Mouse (Mus musculus): ENCODE results near the gene Enox1.

The Enox1 gene

GRCm38 (mm10) chr14:77456876-77457275 lies 300.3 kb downstream of the Enox1 start:
- no peak for DNase-seq (ENCODE audit: low spot score)

DNA sequence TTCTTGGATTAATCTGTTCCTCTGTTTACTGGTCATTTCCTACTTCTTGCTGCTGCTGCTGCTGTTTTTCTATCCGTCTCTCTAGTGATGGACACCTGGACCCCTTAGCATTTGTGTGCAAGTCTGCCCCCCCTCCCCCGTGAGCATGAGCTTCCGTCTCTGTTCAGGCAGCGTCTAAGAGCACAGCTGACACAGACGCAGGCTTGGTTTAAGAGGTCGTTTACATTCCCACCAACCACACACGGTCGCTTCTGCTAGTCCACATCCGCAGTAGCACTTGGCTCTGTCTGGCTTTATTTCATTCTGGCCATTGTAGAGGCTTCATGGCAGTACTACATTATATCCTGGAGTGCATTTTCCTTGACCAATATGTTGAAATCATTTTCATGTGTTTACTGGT lies 301.7 kb downstream of the Enox1 start:
- DNase-seq (ENCODE audit: low spot score), result no peak

- DNase-seq (ENCODE audit: low spot score), result no peak
Observed at GRCm38 (mm10) chr14:77463919-77464318, 307.4 kb downstream of the Enox1 start.

DNA sequence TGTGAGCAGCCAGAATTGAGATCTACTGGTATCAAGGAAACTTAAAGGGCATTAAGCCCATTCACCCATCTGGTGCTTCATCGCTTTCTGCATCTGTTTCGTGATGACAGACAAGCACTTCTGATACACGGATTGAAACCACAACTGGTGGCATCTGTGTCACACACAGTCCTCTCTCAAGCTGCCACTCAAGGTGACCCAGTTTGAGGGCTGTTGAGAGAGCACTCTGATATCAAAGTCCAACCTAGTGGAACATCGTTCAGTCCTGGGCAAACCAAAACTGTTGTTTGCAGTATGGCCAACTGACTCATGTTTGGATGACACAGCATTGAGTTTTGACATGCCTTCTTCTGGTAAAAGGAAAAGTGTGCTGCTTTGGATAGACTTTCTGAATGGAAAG lies 308.2 kb downstream of the Enox1 start:
- no peak for DNase-seq (ENCODE audit: low spot score)

DNA sequence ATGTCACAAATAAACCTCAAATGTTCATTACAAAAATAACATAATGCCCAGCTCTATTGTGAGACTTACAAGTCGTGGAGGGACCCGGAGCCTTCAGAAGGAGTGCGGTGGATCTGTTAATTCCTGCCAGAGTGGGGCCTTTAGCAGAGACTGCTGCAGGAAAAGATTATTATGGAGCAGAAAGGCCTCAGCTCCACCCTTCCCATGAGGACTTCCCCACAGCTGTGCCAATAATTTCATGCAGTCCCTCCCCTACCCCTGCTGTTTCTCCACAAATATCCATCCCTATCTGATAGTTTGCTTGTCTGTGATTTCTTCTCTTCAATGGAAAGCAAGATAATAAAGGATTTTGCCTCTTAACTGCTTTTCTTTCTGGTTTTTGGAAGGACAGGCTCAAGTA lies 314.0 kb downstream of the Enox1 start:
- no peak for DNase-seq (ENCODE audit: low spot score)

DNA sequence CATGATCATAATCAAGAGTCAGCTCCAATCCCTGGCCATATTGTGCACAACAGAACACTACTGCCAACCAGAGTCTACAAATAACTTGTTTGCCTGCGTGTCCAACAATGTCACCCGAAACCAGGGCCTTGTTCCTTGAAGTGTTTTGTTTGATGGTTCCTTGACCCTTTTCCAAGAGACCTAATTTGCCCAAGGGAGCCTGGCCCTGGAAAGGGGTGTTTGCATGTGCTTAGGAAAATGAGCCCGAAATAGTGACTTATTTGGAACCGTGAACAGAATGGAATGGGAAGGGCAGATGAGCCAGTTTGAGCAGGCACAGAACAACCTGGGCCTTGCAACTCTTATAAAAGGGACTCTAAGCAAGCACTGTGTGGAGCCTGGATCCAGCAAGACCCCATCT lies 316.9 kb downstream of the Enox1 start:
- DNase-seq (ENCODE audit: low spot score), result no peak

DNA sequence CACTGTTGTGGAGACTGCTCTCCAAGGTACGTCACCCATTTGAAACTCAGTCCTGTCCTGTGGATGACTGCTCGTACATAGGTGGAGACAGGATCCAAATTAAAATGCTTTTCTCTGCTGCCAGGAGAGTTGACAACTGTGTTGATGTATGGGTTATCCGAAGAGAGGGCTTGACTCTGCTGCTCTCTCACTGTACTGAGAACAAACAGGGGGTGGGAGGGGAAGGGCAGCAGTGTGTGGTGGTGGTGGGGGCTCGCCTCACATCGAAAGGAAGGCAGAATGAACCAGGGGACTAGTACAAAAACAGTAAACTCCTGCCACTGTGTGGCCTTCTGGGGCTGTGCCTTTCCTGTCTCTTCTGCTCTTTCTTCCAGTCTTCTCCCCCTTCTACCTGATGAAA lies 317.5 kb downstream of the Enox1 start:
- no peak for DNase-seq (ENCODE audit: low spot score)

DNA sequence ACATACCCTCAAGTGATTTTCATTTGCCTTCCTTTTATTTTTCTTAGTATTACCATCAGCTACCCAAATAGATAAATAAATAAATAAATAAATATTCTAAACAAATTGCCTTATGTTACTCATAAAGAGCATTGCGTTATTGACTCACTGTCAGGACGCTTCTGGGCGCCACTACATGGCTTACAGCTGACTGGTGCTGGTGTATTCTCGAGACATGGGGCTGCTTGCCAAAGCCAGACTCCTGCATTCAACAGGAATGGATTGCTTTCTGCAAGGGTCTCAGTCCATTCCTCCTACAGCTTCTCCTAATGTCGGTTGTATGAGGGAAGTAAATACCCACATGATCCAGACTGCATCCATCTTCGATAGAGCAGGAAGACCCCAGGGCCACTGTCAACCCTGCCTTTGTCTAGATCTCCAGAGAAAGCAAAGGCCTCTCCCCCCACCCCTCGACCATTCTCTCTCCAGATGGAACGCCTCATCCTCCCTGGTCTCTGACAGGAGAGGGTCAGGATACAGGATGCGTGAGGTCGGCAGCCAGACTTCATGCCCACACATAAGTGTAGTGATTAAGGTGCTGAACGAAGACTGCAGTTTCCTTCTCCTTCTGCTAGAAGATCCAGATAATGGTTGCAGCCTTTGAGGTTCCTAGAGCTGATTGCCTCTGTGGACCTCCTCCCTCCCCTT lies 318.7 kb downstream of the Enox1 start:
- DNase-seq (ENCODE audit: low spot score), result no peak

GRCm38 (mm10) chr14:77477704-77478103 lies 321.1 kb downstream of the Enox1 start:
- DNase-seq (ENCODE audit: low spot score), result no peak

GRCm38 (mm10) chr14:77478210-77478609 lies 321.6 kb downstream of the Enox1 start:
- no peak for DNase-seq (ENCODE audit: low spot score)

GRCm38 (mm10) chr14:77478692-77479091 lies 322.1 kb downstream of the Enox1 start:
- DNase-seq (ENCODE audit: low spot score), result no peak

GRCm38 (mm10) chr14:77483076-77483475 lies 326.5 kb downstream of the Enox1 start:
- no peak for DNase-seq (ENCODE audit: low spot score)

- no peak for DNase-seq (ENCODE audit: low spot score)
Observed at GRCm38 (mm10) chr14:77484951-77485447, 328.4 kb downstream of the Enox1 start.

- no peak for DNase-seq (ENCODE audit: low spot score)
Observed at GRCm38 (mm10) chr14:77490699-77491098, 334.1 kb downstream of the Enox1 start.

- no peak for DNase-seq (ENCODE audit: low spot score)
Observed at GRCm38 (mm10) chr14:77491731-77492130, 335.2 kb downstream of the Enox1 start.

DNA sequence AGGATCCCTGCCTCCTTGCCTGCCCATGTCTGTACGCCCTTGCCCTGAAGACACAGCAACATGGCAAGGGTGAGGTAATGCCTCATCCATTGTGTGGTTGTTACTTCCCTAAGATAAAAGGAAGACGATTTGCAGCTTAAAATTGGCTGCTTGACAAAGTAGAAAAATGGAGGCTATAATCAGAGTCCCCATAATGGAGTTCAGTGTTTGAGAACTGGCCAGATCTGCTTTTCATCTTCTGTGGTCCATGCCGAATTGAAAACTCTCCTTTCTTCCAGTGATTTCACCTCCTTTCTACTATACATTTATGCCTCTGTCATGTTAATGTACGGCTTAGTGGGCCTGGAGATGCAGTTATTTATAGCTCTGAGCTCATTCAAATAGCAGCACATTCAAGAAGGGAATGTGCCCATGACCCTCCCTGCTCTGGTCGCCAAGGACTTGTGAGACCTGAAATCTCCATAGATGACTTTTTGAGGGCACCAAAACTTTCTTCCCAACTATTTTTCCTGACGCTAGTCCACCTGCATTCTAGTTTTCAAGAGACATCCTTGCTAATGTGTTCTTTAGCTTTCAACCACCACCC lies 343.5 kb downstream of the Enox1 start:
- no peak for DNase-seq (ENCODE audit: low spot score)

GRCm38 (mm10) chr14:77504458-77505135 lies 348.0 kb downstream of the Enox1 start:
- DNase-seq (ENCODE audit: low spot score), result no peak

DNA sequence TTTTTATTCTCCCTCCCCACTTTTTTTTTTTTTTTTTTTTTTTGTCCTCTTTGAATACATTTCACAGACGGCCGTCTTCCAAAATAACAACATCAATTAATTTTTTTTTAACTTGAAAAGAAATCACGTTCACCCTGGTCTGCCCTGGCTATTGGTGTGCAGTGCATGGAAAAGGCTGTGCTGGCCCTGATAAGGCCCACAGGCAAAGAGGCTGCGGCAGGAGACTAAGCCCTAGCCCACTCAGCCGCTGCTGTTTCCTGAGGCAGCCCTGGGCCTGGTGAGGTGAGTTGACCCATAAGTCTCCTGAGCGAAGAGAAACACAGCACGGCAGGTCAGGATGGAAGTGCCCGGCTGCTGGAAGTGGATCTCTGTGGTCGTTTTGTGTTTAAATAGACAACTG lies 349.8 kb downstream of the Enox1 start:
- no peak for DNase-seq (ENCODE audit: low spot score)

- no peak for DNase-seq (ENCODE audit: low spot score)
Observed at GRCm38 (mm10) chr14:77508036-77508435, 351.5 kb downstream of the Enox1 start.

- DNase-seq (ENCODE audit: low spot score), result no peak
Observed at GRCm38 (mm10) chr14:77509042-77509441, 352.5 kb downstream of the Enox1 start.

GRCm38 (mm10) chr14:77509924-77510323 lies 353.4 kb downstream of the Enox1 start:
- no peak for DNase-seq (ENCODE audit: low spot score)

GRCm38 (mm10) chr14:77511137-77511870 lies 354.7 kb downstream of the Enox1 start:
- no peak for DNase-seq (ENCODE audit: low spot score)

- no peak for DNase-seq (ENCODE audit: low spot score)
Observed at GRCm38 (mm10) chr14:77518017-77518416, 361.5 kb downstream of the Enox1 start.

Measured in ovary, postnatal 10 days (tissue).